Mouse (Mus musculus): ENCODE data around the gene Pianp. TPM values are rescaled to one million over a fixed set of nuclear protein-coding genes. Genes with fewer than 3 reads are reported as not detected.

The Pianp gene
- total RNA-seq, 2 experiments from 2014 or later = not detected

Other genes with a start within 250 kb of the Pianp start
- not detected in 2 replicates for gene Gm45234, start 240.7 kb upstream of the Pianp start, total RNA-seq (2014; fragmentation: Nextera tagmentation)
- gene Gm45234, start 240.7 kb upstream of the Pianp start, total RNA-seq (2017) = not detected in 2 replicates
- gene Atn1, start 240.2 kb upstream of the Pianp start, total RNA-seq (2014; fragmentation: Nextera tagmentation) = 12.9 and 14.4 TPM in 2 replicates
- gene Atn1, start 240.2 kb upstream of the Pianp start, total RNA-seq (2017) = 1.5 and 1.9 TPM in 2 replicates
- gene Eno2, start 227.0 kb upstream of the Pianp start, total RNA-seq (2014; fragmentation: Nextera tagmentation) = 0.74 TPM in 1 of 2 replicates, not detected in the other
- gene Eno2, start 227.0 kb upstream of the Pianp start, total RNA-seq (2017) = not detected in 2 replicates
- gene Lrrc23, start 217.0 kb upstream of the Pianp start, total RNA-seq (2014; fragmentation: Nextera tagmentation) = 0.77 TPM in 1 of 2 replicates, not detected in the other
- gene Lrrc23, start 217.0 kb upstream of the Pianp start, total RNA-seq (2017) = 6.7 TPM in 1 of 2 replicates, not detected in the other
- gene Spsb2, start 188.0 kb upstream of the Pianp start, total RNA-seq (2014; fragmentation: Nextera tagmentation) = 1.9 and 5.1 TPM in 2 replicates
- gene Spsb2, start 188.0 kb upstream of the Pianp start, total RNA-seq (2017) = 4.1 and 5.5 TPM in 2 replicates
- 258 and 264 TPM in 2 replicates for gene Tpi1, start 182.4 kb upstream of the Pianp start, total RNA-seq (2014; fragmentation: Nextera tagmentation)
- 179 and 201 TPM in 2 replicates for gene Tpi1, start 182.4 kb upstream of the Pianp start, total RNA-seq (2017)
- 85.0 and 100 TPM in 2 replicates for gene Usp5, start 167.2 kb upstream of the Pianp start, total RNA-seq (2014; fragmentation: Nextera tagmentation)
- gene Usp5, start 167.2 kb upstream of the Pianp start, total RNA-seq (2017) = 75.7 and 80.9 TPM in 2 replicates
- 100 and 181 TPM in 2 replicates for gene Cdca3, start 167.1 kb upstream of the Pianp start, total RNA-seq (2014; fragmentation: Nextera tagmentation)
- 90.3 and 111 TPM in 2 replicates for gene Cdca3, start 167.1 kb upstream of the Pianp start, total RNA-seq (2017)
- gene Gnb3, start 156.4 kb upstream of the Pianp start, total RNA-seq (2014; fragmentation: Nextera tagmentation) = not detected in 2 replicates
- not detected in 2 replicates for gene Gnb3, start 156.4 kb upstream of the Pianp start, total RNA-seq (2017)
- 0.61 and 3.0 TPM in 2 replicates for gene P3h3, start 138.9 kb upstream of the Pianp start, total RNA-seq (2014; fragmentation: Nextera tagmentation)
- gene P3h3, start 138.9 kb upstream of the Pianp start, total RNA-seq (2017) = 0.89 and 2.2 TPM in 2 replicates
- gene Gpr162, start 132.7 kb upstream of the Pianp start, total RNA-seq (2014; fragmentation: Nextera tagmentation) = not detected in 2 replicates
- not detected in 2 replicates for gene Gpr162, start 132.7 kb upstream of the Pianp start, total RNA-seq (2017)
- gene Cd4, start 108.5 kb upstream of the Pianp start, total RNA-seq (2014; fragmentation: Nextera tagmentation) = not detected in 2 replicates
- gene Cd4, start 108.5 kb upstream of the Pianp start, total RNA-seq (2017) = not detected in 2 replicates
- gene Lag3, start 85.0 kb upstream of the Pianp start, total RNA-seq (2014; fragmentation: Nextera tagmentation) = 0.09 and 0.35 TPM in 2 replicates
- 1.6 TPM in 1 of 2 replicates, not detected in the other for gene Lag3, start 85.0 kb upstream of the Pianp start, total RNA-seq (2017)
- 5.3 and 30.7 TPM in 2 replicates for gene Ptms, start 76.6 kb upstream of the Pianp start, total RNA-seq (2014; fragmentation: Nextera tagmentation)
- 21.6 and 22.1 TPM in 2 replicates for gene Ptms, start 76.6 kb upstream of the Pianp start, total RNA-seq (2017)
- 103 and 117 TPM in 2 replicates for gene Mlf2, start 65.3 kb upstream of the Pianp start, total RNA-seq (2014; fragmentation: Nextera tagmentation)
- 59.2 and 99.1 TPM in 2 replicates for gene Mlf2, start 65.3 kb upstream of the Pianp start, total RNA-seq (2017)
- gene Cops7a, start 31.2 kb upstream of the Pianp start, total RNA-seq (2014; fragmentation: Nextera tagmentation) = 71.0 and 117 TPM in 2 replicates
- 46.8 and 57.5 TPM in 2 replicates for gene Cops7a, start 31.2 kb upstream of the Pianp start, total RNA-seq (2017)
- gene Zfp384, start 12.5 kb downstream of the Pianp start, total RNA-seq (2014; fragmentation: Nextera tagmentation) = 67.0 and 86.8 TPM in 2 replicates
- 18.5 and 18.6 TPM in 2 replicates for gene Zfp384, start 12.5 kb downstream of the Pianp start, total RNA-seq (2017)
- 23.6 and 45.9 TPM in 2 replicates for gene Ing4, start 43.1 kb downstream of the Pianp start, total RNA-seq (2014; fragmentation: Nextera tagmentation)
- gene Ing4, start 43.1 kb downstream of the Pianp start, total RNA-seq (2017) = 43.0 and 51.1 TPM in 2 replicates
- 8.6 and 16.5 TPM in 2 replicates for gene Acrbp, start 53.0 kb downstream of the Pianp start, total RNA-seq (2014; fragmentation: Nextera tagmentation)
- gene Acrbp, start 53.0 kb downstream of the Pianp start, total RNA-seq (2017) = 0.95 and 8.6 TPM in 2 replicates
- gene Lpar5, start 71.2 kb downstream of the Pianp start, total RNA-seq (2014; fragmentation: Nextera tagmentation) = not detected in 2 replicates
- gene Lpar5, start 71.2 kb downstream of the Pianp start, total RNA-seq (2017) = 4.3 TPM in 1 of 2 replicates, not detected in the other
- 153 and 188 TPM in 2 replicates for gene Chd4, start 99.3 kb downstream of the Pianp start, total RNA-seq (2014; fragmentation: Nextera tagmentation)
- 438 and 492 TPM in 2 replicates for gene Chd4, start 99.3 kb downstream of the Pianp start, total RNA-seq (2017)
- 92.2 and 114 TPM in 2 replicates for gene Nop2, start 135.2 kb downstream of the Pianp start, total RNA-seq (2014; fragmentation: Nextera tagmentation)
- 108 and 125 TPM in 2 replicates for gene Nop2, start 135.2 kb downstream of the Pianp start, total RNA-seq (2017)
- gene Iffo1, start 148.5 kb downstream of the Pianp start, total RNA-seq (2014; fragmentation: Nextera tagmentation) = 18.3 and 22.7 TPM in 2 replicates
- 10.3 and 12.8 TPM in 2 replicates for gene Iffo1, start 148.5 kb downstream of the Pianp start, total RNA-seq (2017)
- 900 and 1,346 TPM in 2 replicates for gene Gapdh, start 169.8 kb downstream of the Pianp start, total RNA-seq (2014; fragmentation: Nextera tagmentation)
- 535 and 806 TPM in 2 replicates for gene Gapdh, start 169.8 kb downstream of the Pianp start, total RNA-seq (2017)
- gene Ncapd2, start 195.0 kb downstream of the Pianp start, total RNA-seq (2014; fragmentation: Nextera tagmentation) = 285 and 384 TPM in 2 replicates
- 186 and 262 TPM in 2 replicates for gene Ncapd2, start 195.0 kb downstream of the Pianp start, total RNA-seq (2017)
- gene Mrpl51, start 195.1 kb downstream of the Pianp start, total RNA-seq (2014; fragmentation: Nextera tagmentation) = 163 and 194 TPM in 2 replicates
- gene Mrpl51, start 195.1 kb downstream of the Pianp start, total RNA-seq (2017) = 120 and 151 TPM in 2 replicates
- 14.9 and 25.5 TPM in 2 replicates for gene Vamp1, start 218.9 kb downstream of the Pianp start, total RNA-seq (2014; fragmentation: Nextera tagmentation)
- gene Vamp1, start 218.9 kb downstream of the Pianp start, total RNA-seq (2017) = 2.3 and 4.9 TPM in 2 replicates
- 2.0 and 3.6 TPM in 2 replicates for gene Tapbpl, start 235.2 kb downstream of the Pianp start, total RNA-seq (2014; fragmentation: Nextera tagmentation)
- gene Tapbpl, start 235.2 kb downstream of the Pianp start, total RNA-seq (2017) = 4.8 and 8.6 TPM in 2 replicates
- 8.0 and 9.4 TPM in 2 replicates for gene Cd27, start 240.3 kb downstream of the Pianp start, total RNA-seq (2014; fragmentation: Nextera tagmentation)
- 6.6 and 14.3 TPM in 2 replicates for gene Cd27, start 240.3 kb downstream of the Pianp start, total RNA-seq (2017)